Mouse (Mus musculus) limb, embryonic 15.5 days (tissue): ENCODE data around the gene Spen. TPM values are rescaled to one million over a fixed set of nuclear protein-coding genes. Genes with fewer than 3 reads are reported as not detected.
A peak's percentile ranks its signal among the peaks of the same experiment; 100 is the strongest.

Source experiments
- ATAC-seq: fragments of 200-750 bp; cut with Nextera tagmentation; 2 replicates; pipeline ENCODE4 v1.8.0; 2017; ENCODE audit warnings: low read depth, moderate TSS enrichment; ENCODE audit not compliant: insufficient number of reproducible peaks, low FRiP score, low TSS enrichment
- H3K27ac ChIP-seq: fragments of 300-500 bp; sonication (generic); 2 replicates; pipeline ENCODE4 v1.5.1; 2015; ENCODE audit warnings: moderate library complexity, mild to moderate bottlenecking, inconsistent platforms
- H3K27me3 ChIP-seq: fragments of 300-500 bp; sonication (generic); 2 replicates; pipeline ENCODE4 v1.6.1; 2015; ENCODE audit warnings: inconsistent platforms
- H3K36me3 ChIP-seq: fragments of 300-500 bp; sonication (generic); 2 replicates; pipeline ENCODE4 v1.6.1; 2015; ENCODE audit warnings: inconsistent platforms
- H3K4me1 ChIP-seq: fragments of 300-500 bp; sonication (generic); 2 replicates; pipeline ENCODE4 v1.6.1; 2015; ENCODE audit warnings: inconsistent platforms
- H3K4me2 ChIP-seq: fragments of 300-500 bp; sonication (generic); 2 replicates; pipeline ENCODE4 v1.6.1; 2015; ENCODE audit warnings: mild to moderate bottlenecking, inconsistent platforms
- H3K4me3 ChIP-seq: fragments of 300-500 bp; sonication (generic); 2 replicates; pipeline ENCODE4 v1.5.1; 2015; ENCODE audit warnings: mild to moderate bottlenecking, inconsistent platforms
- H3K9ac ChIP-seq: fragments of 300-500 bp; sonication (generic); 2 replicates; pipeline ENCODE4 v1.6.1; 2015; ENCODE audit warnings: inconsistent platforms
- H3K9me3 ChIP-seq: fragments of 300-500 bp; sonication (generic); 2 replicates; pipeline ENCODE4 v1.6.1; 2016; ENCODE audit warnings: inconsistent platforms
- WGBS: fragments of 180-500 bp; shearing (Covaris S2); methylation state at CpG from one replicate; pipeline ENCODE4 v1.1.7; 2015; 5-methylcytosine and 5-hydroxymethylcytosine counted together
- polyA plus RNA-seq: library from polyadenylated mRNA; unstranded; fragments of >200 nt; fragmentation: Nextera tagmentation; extraction: Ambion mirVana; gene quantifications from 2 replicates; pipeline ENCODE4 v1.2.1, GENCODE M21; 2015

Spen gene
- polyA plus RNA-seq, 1 experiment from 2014 or later = 9.0 TPM

GRCm38 (mm10) chr4:141466844-141467580 lies 71.4 kb downstream of the Spen start:
- no peak overlapping the region for H3K4me2 ChIP-seq
- H3K9me3 ChIP-seq = no peaks in the 10 kb centered on the region
- H3K9ac ChIP-seq = no peak overlapping the region
- 85% methylated on average over 15 of the region's 15 CpGs for WGBS
- H3K27me3 ChIP-seq = no peaks in the 10 kb centered on the region
- no peaks in the 10 kb centered on the region; the same call in 1 of the 2 replicates for H3K4me1 ChIP-seq
- H3K4me3 ChIP-seq = no peak overlapping the region
- H3K36me3 ChIP-seq = peaks cover 97% of the 10 kb centered on the region
- H3K27ac ChIP-seq = no peak overlapping the region
- ATAC-seq = no peak

GRCm38 (mm10) chr4:141466289-141466795 lies 72.1 kb downstream of the Spen start:
- Histone ChIP-seq H3K36me3 (peaks cover 97% of the 10 kb centered on the region), H3K27ac (no peak overlapping the region), H3K9me3 (no peaks in the 10 kb centered on the region), H3K9ac (no peak overlapping the region), H3K4me3 (no peak overlapping the region), H3K4me1 (no peaks in the 10 kb centered on the region; the same call in 1 of the 2 replicates), H3K27me3 (no peaks in the 10 kb centered on the region), H3K4me2 (no peak overlapping the region)
- ATAC-seq = no peak
- WGBS = 87% methylated on average over 16 of the region's 16 CpGs

- no peak for ATAC-seq
- no peaks in the 10 kb centered on the region for H3K27me3 ChIP-seq
These were observed 72.7 kb downstream of the Spen start for GRCm38 (mm10) chr4:141465512-141466288.

GRCm38 (mm10) chr4:141464722-141465121 lies 73.7 kb downstream of the Spen start:
- H3K27me3 ChIP-seq = no peaks in the 10 kb centered on the region
- H3K27ac ChIP-seq = no peak overlapping the region
- H3K36me3 ChIP-seq = peaks cover 83% of the 10 kb centered on the region
- WGBS = 75% methylated on average over 16 of the region's 16 CpGs
- no peak overlapping the region for H3K4me2 ChIP-seq
- no peak overlapping the region for H3K4me3 ChIP-seq
- no peaks in the 10 kb centered on the region; the same call in 1 of the 2 replicates for H3K4me1 ChIP-seq
- H3K9me3 ChIP-seq = no peaks in the 10 kb centered on the region
- no peak for ATAC-seq
- H3K9ac ChIP-seq = no peak overlapping the region

More at GRCm38 (mm10) chr4:141465512-141466288, 72.7 kb downstream of the Spen start:
- Histone ChIP-seq H3K36me3 (peaks cover 91% of the 10 kb centered on the region), H3K4me3 (no peak overlapping the region), H3K9me3 (no peaks in the 10 kb centered on the region), H3K9ac (no peak overlapping the region), H3K4me1 (no peaks in the 10 kb centered on the region; the same call in 1 of the 2 replicates), H3K27ac (no peak overlapping the region), H3K4me2 (no peak overlapping the region)
- WGBS = 92% methylated on average over 34 of the region's 34 CpGs

GRCm38 (mm10) chr4:141463472-141463871 lies 74.9 kb downstream of the Spen start:
- no peak for ATAC-seq
- H3K4me2 ChIP-seq = no peak overlapping the region
- H3K27ac ChIP-seq = no peak overlapping the region
- no peaks in the 10 kb centered on the region for H3K27me3 ChIP-seq
- no peaks in the 10 kb centered on the region for H3K9me3 ChIP-seq
- H3K36me3 ChIP-seq = peaks cover 73% of the 10 kb centered on the region
- no peak overlapping the region for H3K9ac ChIP-seq
- H3K4me3 ChIP-seq = no peak overlapping the region
- 83% methylated on average over 14 of the region's 14 CpGs for WGBS
- H3K4me1 ChIP-seq = peaks cover 7% of the 10 kb centered on the region

- Histone ChIP-seq H3K27me3 (no peaks in the 10 kb centered on the region), H3K9me3 (no peaks in the 10 kb centered on the region), H3K4me3 (no peak overlapping the region), H3K36me3 (peaks cover 57% of the 10 kb centered on the region), H3K4me1 (peaks cover 15% of the 10 kb centered on the region), H3K27ac (no peak overlapping the region), H3K4me2 (no peak overlapping the region), H3K9ac (no peak overlapping the region)
- no peak for ATAC-seq
- 89% methylated on average over 12 of the region's 12 CpGs for WGBS
These were observed 76.8 kb downstream of the Spen start for GRCm38 (mm10) chr4:141461576-141461975.

GRCm38 (mm10) chr4:141461088-141461487 lies 77.3 kb downstream of the Spen start:
- Histone ChIP-seq H3K4me1 (peaks cover 15% of the 10 kb centered on the region), H3K27me3 (no peaks in the 10 kb centered on the region), H3K4me2 (no peak overlapping the region), H3K9me3 (no peaks in the 10 kb centered on the region), H3K4me3 (no peak overlapping the region), H3K9ac (no peak overlapping the region), H3K27ac (0 out of 2 replicates have a peak overlapping the region, but pooled peaks have one; percentile 12), H3K36me3 (peaks cover 52% of the 10 kb centered on the region)
- 72% methylated on average over 12 of the region's 12 CpGs for WGBS
- no peak for ATAC-seq

- ATAC-seq = no peak
- Histone ChIP-seq H3K4me1 (peaks cover 19% of the 10 kb centered on the region), H3K4me2 (no peak overlapping the region), H3K27me3 (no peaks in the 10 kb centered on the region), H3K27ac (no peak overlapping the region), H3K9me3 (no peaks in the 10 kb centered on the region), H3K4me3 (no peak overlapping the region), H3K36me3 (peaks cover 46% of the 10 kb centered on the region), H3K9ac (no peak overlapping the region)
- WGBS = 87% methylated on average over 4 of the region's 4 CpGs
These were observed 77.9 kb downstream of the Spen start for GRCm38 (mm10) chr4:141460481-141460880.

GRCm38 (mm10) chr4:141459766-141460165 lies 78.6 kb downstream of the Spen start:
- Histone ChIP-seq H3K4me2 (no peak overlapping the region), H3K36me3 (peaks cover 39% of the 10 kb centered on the region), H3K9ac (no peak overlapping the region), H3K4me3 (no peak overlapping the region), H3K9me3 (no peaks in the 10 kb centered on the region), H3K4me1 (peaks cover 24% of the 10 kb centered on the region), H3K27ac (no peak overlapping the region), H3K27me3 (no peaks in the 10 kb centered on the region)
- WGBS = 88% methylated on average over 9 of the region's 9 CpGs
- no peak for ATAC-seq

- H3K9ac ChIP-seq = no peak overlapping the region
- no peaks in the 10 kb centered on the region for H3K27me3 ChIP-seq
- no peak overlapping the region for H3K4me3 ChIP-seq
- WGBS = 65% methylated on average over 3 of the region's 3 CpGs
- H3K4me1 ChIP-seq = peaks cover 29% of the 10 kb centered on the region
- H3K27ac ChIP-seq = peak overlapping the region; percentile 79
- H3K4me2 ChIP-seq = no peak overlapping the region
- H3K9me3 ChIP-seq = no peaks in the 10 kb centered on the region
- ATAC-seq = no peak
- peaks cover 32% of the 10 kb centered on the region for H3K36me3 ChIP-seq
These were observed 79.5 kb downstream of the Spen start for GRCm38 (mm10) chr4:141458888-141459287.

GRCm38 (mm10) chr4:141458236-141458635 lies 80.2 kb downstream of the Spen start:
- peak overlapping the region; percentile 79 for H3K27ac ChIP-seq
- H3K4me1 ChIP-seq = peaks cover 29% of the 10 kb centered on the region
- H3K36me3 ChIP-seq = peaks cover 28% of the 10 kb centered on the region
- WGBS = 10% methylated on average over 7 of the region's 7 CpGs
- ATAC-seq = 0 out of 2 replicates have a peak, but pooled peaks have one; percentile 38
- no peak overlapping the region for H3K4me2 ChIP-seq
- H3K9ac ChIP-seq = no peak overlapping the region
- H3K27me3 ChIP-seq = no peaks in the 10 kb centered on the region
- H3K9me3 ChIP-seq = no peaks in the 10 kb centered on the region
- no peak overlapping the region for H3K4me3 ChIP-seq
